Mouse (Mus musculus) inflammation-experienced regulatory T-cells, adult 16 weeks (primary cell): ENCODE data around the gene Ccdc92b. TPM values are rescaled to one million over a fixed set of nuclear protein-coding genes. Genes with fewer than 3 reads are reported as not detected.

Source experiments
- polyA plus RNA-seq: library from polyadenylated mRNA; unstranded; fragments of 100-300 nt; shearing (Covaris generic); gene quantifications from one replicate; pipeline ENCODE4 v1.2.1, GENCODE M21; 2017

Gene Ccdc92b
- polyA plus RNA-seq, result not detected

GRCm38 (mm10) chr11:74619201-74619955 lies at the start of gene Ccdc92b:
Gene Ccdc92b, plus strand, starts transcription at chr11:74619605.

DNA sequence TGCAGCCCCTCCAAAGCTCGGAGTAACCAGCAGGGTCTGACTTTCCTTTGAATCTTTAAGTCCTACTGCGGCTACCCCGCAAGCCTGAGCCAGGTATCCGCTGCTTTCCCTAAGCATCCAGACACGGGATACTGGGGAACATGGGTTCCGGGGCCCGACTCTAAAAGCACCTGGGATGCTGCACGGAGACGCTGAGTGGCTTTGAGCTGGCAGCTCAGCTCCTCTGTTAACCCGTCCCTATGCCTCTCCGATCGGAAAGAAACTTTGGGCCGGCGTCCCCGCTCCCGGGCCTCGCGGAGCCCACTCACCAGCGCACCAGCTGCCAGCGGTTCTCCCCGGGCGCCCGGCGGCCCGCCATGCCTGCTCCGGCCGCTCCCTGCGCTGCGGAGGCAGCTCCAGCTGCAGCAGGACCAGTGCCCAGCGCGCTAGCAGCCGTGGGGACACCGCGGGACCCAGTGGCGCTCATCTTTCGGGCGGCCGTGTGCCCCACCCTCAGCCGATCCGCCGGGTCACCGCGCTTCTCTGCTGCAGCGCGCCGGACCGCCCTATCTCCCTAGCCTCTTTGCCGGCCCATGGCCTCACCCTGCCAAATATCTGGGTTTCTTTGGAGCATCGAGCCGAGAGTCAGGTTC lies 8.7 kb upstream of the Ccdc92b start, which contains the start of gene Rap1gap2:
Gene Rap1gap2 (minus strand): TSS at position 371 of the 632 bp plus-strand sequence.

DNA sequence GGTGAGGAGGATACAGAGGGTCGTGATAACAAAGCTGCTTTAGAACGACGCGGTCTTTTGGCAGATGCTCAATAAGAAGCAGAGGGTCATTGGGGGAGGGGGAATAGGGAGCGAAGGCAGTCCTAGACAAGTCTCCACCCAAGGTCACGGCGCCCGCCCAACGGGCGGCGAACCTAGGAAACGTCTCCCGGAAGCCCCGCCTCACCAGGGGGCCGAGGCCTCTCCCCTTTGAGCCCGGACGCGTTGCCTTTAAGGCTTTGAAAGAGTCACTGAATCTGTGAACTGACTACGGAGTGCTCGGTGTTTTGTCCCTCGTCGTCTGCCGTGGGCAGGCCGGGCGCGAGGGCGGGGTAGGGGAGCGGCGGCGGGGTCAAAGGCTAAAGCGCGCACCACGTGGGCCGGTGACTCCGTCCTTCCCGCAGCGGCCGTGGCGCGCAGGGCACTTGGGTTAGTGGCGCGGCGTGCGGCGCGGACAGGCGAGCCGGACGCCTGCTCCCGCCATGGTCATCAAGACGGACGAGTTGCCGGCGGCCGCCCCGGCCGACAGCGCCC lies 29.8 kb downstream of the Ccdc92b start, which contains the start of gene Cluh:
Gene Cluh (plus strand): TSS at position 401 of the 552 bp plus-strand sequence.

Other genes starting within 250 kb of the Ccdc92b start
- gene Rap1gap2, start 8.7 kb upstream of the Ccdc92b start, polyA plus RNA-seq, result 3.4 TPM
- 11.7 TPM for gene Cluh, start 29.9 kb downstream of the Ccdc92b start, polyA plus RNA-seq
- gene Pafah1b1, start 105.1 kb downstream of the Ccdc92b start, polyA plus RNA-seq, result 71.1 TPM
- gene Mettl16, start 151.2 kb downstream of the Ccdc92b start, polyA plus RNA-seq, result 48.2 TPM
- gene Mnt, start 211.3 kb downstream of the Ccdc92b start, polyA plus RNA-seq, result 6.1 TPM